Mouse (Mus musculus) heart, adult 2 months (tissue): ENCODE measurements around the gene Pink1. TPM values are rescaled to one million over a fixed set of nuclear protein-coding genes. Genes with fewer than 3 reads are reported as not detected.

Experiments used
- DNase-seq, 2 experiments: peaks; one replicate each; pipeline ENCODE4 v3.0.0; 2021
- H3K27ac ChIP-seq: fragments of 200-600 bp; 2 replicates; pipeline ENCODE4 v1.8.1; 2022
- H3K27me3 ChIP-seq: fragments of 200-500 bp; 2 replicates; pipeline ENCODE4 v1.6.1; 2012; ENCODE audit warnings: mild to moderate bottlenecking, low read length, inconsistent platforms, mixed read lengths; ENCODE audit not compliant: control insufficient read depth, insufficient read depth
- H3K36me3 ChIP-seq: fragments of 200-500 bp; 2 replicates; pipeline ENCODE4 v1.6.1; 2012; ENCODE audit warnings: low read length, inconsistent platforms; ENCODE audit not compliant: control insufficient read depth, insufficient read depth
- H3K4me1 ChIP-seq: fragments of 200-500 bp; 2 replicates; pipeline ENCODE4 v1.6.1; 2011; ENCODE audit warnings: low read length; ENCODE audit not compliant: control insufficient read depth, insufficient read depth
- H3K4me3 ChIP-seq: fragments of 200-600 bp; 2 replicates; pipeline ENCODE4 v1.8.1; 2022
- H3K79me2 ChIP-seq: fragments of 200-500 bp; replicated peaks from 2 replicates; pipeline ENCODE4 v1.6.1; 2012; ENCODE audit warnings: mild to moderate bottlenecking, inconsistent platforms, low read length, moderate library complexity, mixed read lengths; ENCODE audit not compliant: control insufficient read depth, insufficient read depth
- H3K9ac ChIP-seq: fragments of 200-500 bp; 2 replicates; pipeline ENCODE4 v1.6.1; 2012; ENCODE audit warnings: low read depth, mild to moderate bottlenecking, control low read depth, inconsistent platforms, low read length, mixed read lengths
- CTCF ChIP-seq: fragments of 200-600 bp; IDR thresholded peaks from 2 replicates; pipeline ENCODE4 v1.8.1; 2022; ENCODE audit warnings: antibody characterized with exemption, mild to moderate bottlenecking, moderate library complexity
- EP300 ChIP-seq: fragments of 200-500 bp; IDR thresholded peaks from 2 replicates; pipeline ENCODE4 v1.6.1; 2011; ENCODE audit warnings: low read depth, low read length, control low read depth; ENCODE audit not compliant: insufficient read depth
- POLR2A ChIP-seq: fragments of 200-500 bp; IDR thresholded peaks from 2 replicates; pipeline ENCODE4 v1.6.1; 2011; ENCODE audit warnings: mild to moderate bottlenecking, low read depth, low read length, control low read depth; ENCODE audit not compliant: insufficient read depth
- WGBS: fragments of 180-500 bp; shearing (Covaris S2); methylation state at CpG from one replicate; pipeline ENCODE4 v1.1.7; 2018; 5-methylcytosine and 5-hydroxymethylcytosine counted together
- intact Hi-C: fragments of 180-260 bp; cut with DNase I; formaldehyde crosslinking; loops from one replicate; pipeline ENCODE4 v1.15.1; 2025
- polyA plus RNA-seq: library from polyadenylated mRNA; depleted of rRNA; stranded (reverse); fragments of >200 nt; gene quantifications from 2 replicates; pipeline ENCODE4 v1.2.3, GENCODE M21; 2012
- total RNA-seq, 2 experiments: library from RNA; stranded (reverse); gene quantifications; 2 replicates each; pipeline ENCODE4 v1.2.3; 2021

The Pink1 gene
- total and polyA plus RNA-seq, 3 experiments = 423 to 844 (median 719) TPM

- H3K27me3 ChIP-seq = no peaks in the 10 kb centered on the region
- peaks cover 11% of the 10 kb centered on the region for H3K4me1 ChIP-seq
- 86% methylated on average over 1 of the region's 1 CpGs for WGBS
- no peak for DNase-seq
- H3K36me3 ChIP-seq = no peaks in the 10 kb centered on the region
- H3K9ac ChIP-seq = no peak overlapping the region
- intact Hi-C loops = no loop called here
- TF ChIP-seq CTCF (no peak), POLR2A (no peak), EP300 (no peak)
- no peak overlapping the region for H3K27ac ChIP-seq
- no peaks in the 10 kb centered on the region for H3K79me2 ChIP-seq
- no peak overlapping the region for H3K4me3 ChIP-seq
Measured at GRCm38 (mm10) chr4:138347280-138347679, 21.2 kb upstream of the Pink1 start.

GRCm38 (mm10) chr4:138344891-138345545 is 18.9 kb upstream of the Pink1 start:
- peaks cover 11% of the 10 kb centered on the region for H3K4me1 ChIP-seq
- H3K27ac ChIP-seq = no peak overlapping the region; the same call in 1 of the 2 replicates
- no peaks in the 10 kb centered on the region for H3K36me3 ChIP-seq
- H3K27me3 ChIP-seq = no peaks in the 10 kb centered on the region
- peak; percentile 52 to 55 for DNase-seq
- TF ChIP-seq EP300 (no peak), CTCF (peak; percentile 39), POLR2A (no peak)
- WGBS = 37% methylated on average over 9 of the region's 9 CpGs
- H3K79me2 ChIP-seq = no peaks in the 10 kb centered on the region
- H3K4me3 ChIP-seq = no peak overlapping the region
- intact Hi-C loops = loop anchor here (2.0 kb wide), 1 partner anchor 34 kb away; no protein-coding TSS in a partner anchor
- H3K9ac ChIP-seq = no peak overlapping the region

GRCm38 (mm10) chr4:138343341-138343837 is 17.3 kb upstream of the Pink1 start:
- no peaks in the 10 kb centered on the region for H3K27me3 ChIP-seq
- no peaks in the 10 kb centered on the region for H3K79me2 ChIP-seq
- peaks cover 11% of the 10 kb centered on the region for H3K4me1 ChIP-seq
- no peak overlapping the region for H3K4me3 ChIP-seq
- H3K27ac ChIP-seq = no peak overlapping the region
- 35% methylated on average over 10 of the region's 10 CpGs for WGBS
- H3K36me3 ChIP-seq = no peaks in the 10 kb centered on the region
- DNase-seq = peak in 1 of 2 experiments; percentile 25
- TF ChIP-seq EP300 (no peak), CTCF (no peak), POLR2A (no peak)
- H3K9ac ChIP-seq = no peak overlapping the region
- intact Hi-C loops = no loop called here

GRCm38 (mm10) chr4:138342778-138343177 is 16.7 kb upstream of the Pink1 start:
- DNase-seq = no peak
- intact Hi-C loops = no loop called here
- H3K4me3 ChIP-seq = no peak overlapping the region
- H3K27me3 ChIP-seq = no peaks in the 10 kb centered on the region
- 77% methylated on average over 6 of the region's 6 CpGs for WGBS
- H3K36me3 ChIP-seq = no peaks in the 10 kb centered on the region
- H3K9ac ChIP-seq = no peak overlapping the region
- no peak overlapping the region for H3K27ac ChIP-seq
- TF ChIP-seq CTCF (no peak), EP300 (no peak), POLR2A (no peak)
- no peaks in the 10 kb centered on the region for H3K79me2 ChIP-seq
- H3K4me1 ChIP-seq = peaks cover 11% of the 10 kb centered on the region

- Histone ChIP-seq H3K27me3 (no peaks in the 10 kb centered on the region), H3K27ac (no peak overlapping the region), H3K9ac (no peak overlapping the region), H3K4me3 (no peak overlapping the region), H3K4me1 (peaks cover 11% of the 10 kb centered on the region), H3K36me3 (no peaks in the 10 kb centered on the region), H3K79me2 (no peaks in the 10 kb centered on the region)
- no peak for TF ChIP-seq EP300
- TF ChIP-seq CTCF = no peak
- no peak for TF ChIP-seq POLR2A
- intact Hi-C loops = no loop called here
- DNase-seq = no peak
- WGBS = 78% methylated on average over 7 of the region's 7 CpGs
Measured at GRCm38 (mm10) chr4:138342048-138342447, 15.9 kb upstream of the Pink1 start.

- Histone ChIP-seq H3K4me1 (peaks cover 11% of the 10 kb centered on the region), H3K27ac (no peak overlapping the region), H3K4me3 (no peak overlapping the region), H3K27me3 (no peaks in the 10 kb centered on the region), H3K9ac (no peak overlapping the region), H3K79me2 (no peaks in the 10 kb centered on the region), H3K36me3 (no peaks in the 10 kb centered on the region)
- intact Hi-C loops = no loop called here
- DNase-seq = no peak
- TF ChIP-seq EP300 (no peak), CTCF (no peak)
- WGBS = 62% methylated on average over 8 of the region's 8 CpGs
Measured at GRCm38 (mm10) chr4:138341393-138341792, 15.3 kb upstream of the Pink1 start.
